Mouse (Mus musculus): ENCODE measurements around the gene Nr1h3. TPM values are rescaled to one million over a fixed set of nuclear protein-coding genes. Genes with fewer than 3 reads are reported as not detected.

Gene Nr1h3
- total RNA-seq, 2 experiments from 2014 or later, result 3.4 to 7.1 TPM

- intact Hi-C loops (cut with DNase I), result loop anchor here (2.0 to 5.0 kb wide), 3 partner anchors 53 to 73 kb away; partner anchors contain the start of genes Ddb2 and Mybpc3
- DNase-seq (ENCODE audit: extremely low spot score in 1 of 2, low spot score in 2 of 2), result no peak
- TF ChIP-seq CTCF (IDR thresholded peaks at IDR 0.05), result no peak
- H3K4me3 ChIP-seq, result peak within 1 kb of the TSS; percentile 98
- H3K27ac ChIP-seq, result peak within 1 kb of the TSS; percentile 97
Measured at GRCm38 (mm10) chr2:91183711-91184405, 18.8 kb downstream of the Nr1h3 start, which contains the start of gene Madd. Gene Madd (minus strand): TSS chr2:91183837.

GRCm38 (mm10) chr2:91183148-91183513 is 19.5 kb downstream of the Nr1h3 start:
- H3K27ac ChIP-seq, result peak overlapping the region; percentile 97
- TF ChIP-seq CTCF (IDR thresholded peaks at IDR 0.05), result no peak
- peak overlapping the region; percentile 98 for H3K4me3 ChIP-seq
- intact Hi-C loops (cut with DNase I), result loop anchor here (2.0 to 5.0 kb wide), 3 partner anchors 54 to 74 kb away; partner anchors contain the start of genes Ddb2 and Mybpc3
- peak; percentile 95 to 96 for DNase-seq (ENCODE audit: extremely low spot score in 1 of 2, low spot score in 2 of 2)

GRCm38 (mm10) chr2:91182405-91183147 is 20.1 kb downstream of the Nr1h3 start:
- no peak for TF ChIP-seq CTCF (IDR thresholded peaks at IDR 0.05)
- DNase-seq (ENCODE audit: extremely low spot score in 1 of 2, low spot score in 2 of 2), result peak; percentile 90
- intact Hi-C loops (cut with DNase I), result loop anchor here (1.0 to 5.0 kb wide), 4 partner anchors 20 to 74 kb away; partner anchors contain the start of genes Acp2, Ddb2, Mybpc3 and Nr1h3
- Histone ChIP-seq H3K27ac (peak overlapping the region; percentile 97), H3K4me3 (peak overlapping the region; percentile 98)

- intact Hi-C loops (cut with DNase I), result loop anchor here (1.0 to 5.0 kb wide), 4 partner anchors 20 to 75 kb away; partner anchors contain the start of genes Acp2, Ddb2, Mybpc3 and Nr1h3
- no peak for DNase-seq (ENCODE audit: extremely low spot score in 1 of 2, low spot score in 2 of 2)
- Histone ChIP-seq H3K27ac (peak overlapping the region; percentile 97), H3K4me3 (peak overlapping the region; percentile 98)
- TF ChIP-seq CTCF (IDR thresholded peaks at IDR 0.05), result no peak
Measured at GRCm38 (mm10) chr2:91182016-91182404, 20.6 kb downstream of the Nr1h3 start.

GRCm38 (mm10) chr2:91180706-91181105 is 21.9 kb downstream of the Nr1h3 start:
- H3K27ac ChIP-seq, result peak overlapping the region; percentile 97
- DNase-seq (ENCODE audit: extremely low spot score in 1 of 2, low spot score in 2 of 2), result no peak
- intact Hi-C loops (cut with DNase I), result loop anchor here (5.0 kb wide), 1 partner anchor 63 kb away; the partner anchor contains the start of gene Mybpc3
- peak overlapping the region; percentile 98 for H3K4me3 ChIP-seq
- no peak for TF ChIP-seq CTCF (IDR thresholded peaks at IDR 0.05)

GRCm38 (mm10) chr2:91179825-91180224 is 22.8 kb downstream of the Nr1h3 start:
- intact Hi-C loops (cut with DNase I), result loop anchor here (5.0 kb wide), 1 partner anchor 63 kb away; the partner anchor contains the start of gene Mybpc3
- DNase-seq (ENCODE audit: extremely low spot score in 1 of 2, low spot score in 2 of 2), result no peak
- no peak for TF ChIP-seq CTCF (IDR thresholded peaks at IDR 0.05)
- no peak overlapping the region for H3K27ac ChIP-seq
- peak overlapping the region; percentile 98 for H3K4me3 ChIP-seq

GRCm38 (mm10) chr2:91176234-91176633 is 26.4 kb downstream of the Nr1h3 start:
- no peak overlapping the region for H3K27ac ChIP-seq
- no peak overlapping the region for H3K4me3 ChIP-seq
- no peak for DNase-seq (ENCODE audit: extremely low spot score in 1 of 2, low spot score in 2 of 2)
- intact Hi-C loops (cut with DNase I), result no loop called here
- no peak for TF ChIP-seq CTCF (IDR thresholded peaks at IDR 0.05)

GRCm38 (mm10) chr2:91175490-91175889 is 27.1 kb downstream of the Nr1h3 start:
- TF ChIP-seq CTCF (IDR thresholded peaks at IDR 0.05), result no peak
- Histone ChIP-seq H3K4me3 (no peak overlapping the region), H3K27ac (no peak overlapping the region)
- intact Hi-C loops (cut with DNase I), result no loop called here
- DNase-seq (ENCODE audit: extremely low spot score in 1 of 2, low spot score in 2 of 2), result no peak

- Histone ChIP-seq H3K27ac (no peak overlapping the region), H3K4me3 (no peak overlapping the region)
- no peak for TF ChIP-seq CTCF (IDR thresholded peaks at IDR 0.05)
- intact Hi-C loops (cut with DNase I), result loop anchor here (2.0 kb wide), 1 partner anchor 13 kb away; no protein-coding TSS in a partner anchor
- no peak for DNase-seq (ENCODE audit: extremely low spot score in 1 of 2, low spot score in 2 of 2)
Measured at GRCm38 (mm10) chr2:91169587-91170322, 32.9 kb downstream of the Nr1h3 start.

- no peak for DNase-seq (ENCODE audit: extremely low spot score in 1 of 2, low spot score in 2 of 2)
- no peak overlapping the region for H3K27ac ChIP-seq
- no peak overlapping the region for H3K4me3 ChIP-seq
- no peak for TF ChIP-seq CTCF (IDR thresholded peaks at IDR 0.05)
- intact Hi-C loops (cut with DNase I), result no loop called here
Measured at GRCm38 (mm10) chr2:91167629-91168028, 35.0 kb downstream of the Nr1h3 start.

GRCm38 (mm10) chr2:91164991-91165390 is 37.6 kb downstream of the Nr1h3 start:
- H3K4me3 ChIP-seq, result no peak overlapping the region
- no peak for TF ChIP-seq CTCF (IDR thresholded peaks at IDR 0.05)
- H3K27ac ChIP-seq, result no peak overlapping the region
- intact Hi-C loops (cut with DNase I), result no loop called here
- DNase-seq (ENCODE audit: extremely low spot score in 1 of 2, low spot score in 2 of 2), result no peak

All from left cerebral cortex, adult 2 months (tissue).